Mouse (Mus musculus): ENCODE data around the gene Tnnt2.

Tnnt2 gene

GRCm38 (mm10) chr1:135835716-135836483 is at the start of gene Tnnt2:
Tnnt2 (plus strand) TSS chr1:135836354.
- no peak for DNase-seq

- peak; percentile 33 to 66 for DNase-seq
Measured at GRCm38 (mm10) chr1:135787799-135788198, 48.4 kb upstream of the Tnnt2 start.

- DNase-seq = peak in 1 of 2 experiments; percentile 31
Measured at GRCm38 (mm10) chr1:135788708-135789107, 47.4 kb upstream of the Tnnt2 start.

DNA sequence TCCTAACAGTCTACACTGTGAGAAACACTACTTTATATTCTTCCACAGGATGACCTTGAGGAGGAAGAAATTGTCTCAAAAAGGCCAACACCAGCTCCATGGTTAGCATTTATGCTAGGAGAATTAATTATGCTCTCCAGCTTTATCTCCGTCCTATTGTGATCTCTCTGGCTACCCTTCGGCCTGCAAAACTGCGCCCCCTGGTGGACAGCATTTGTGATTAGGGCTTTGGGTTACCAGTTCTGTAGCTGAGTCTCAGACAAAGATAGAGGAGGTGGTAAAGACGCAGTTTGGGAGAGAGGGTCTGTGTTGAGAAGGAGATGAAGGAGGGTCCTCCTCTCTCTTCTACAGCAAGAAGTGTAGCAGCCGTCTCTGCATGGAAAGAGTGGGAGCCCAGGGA is 46.3 kb upstream of the Tnnt2 start:
- DNase-seq = peak; percentile 39 to 73

DNA sequence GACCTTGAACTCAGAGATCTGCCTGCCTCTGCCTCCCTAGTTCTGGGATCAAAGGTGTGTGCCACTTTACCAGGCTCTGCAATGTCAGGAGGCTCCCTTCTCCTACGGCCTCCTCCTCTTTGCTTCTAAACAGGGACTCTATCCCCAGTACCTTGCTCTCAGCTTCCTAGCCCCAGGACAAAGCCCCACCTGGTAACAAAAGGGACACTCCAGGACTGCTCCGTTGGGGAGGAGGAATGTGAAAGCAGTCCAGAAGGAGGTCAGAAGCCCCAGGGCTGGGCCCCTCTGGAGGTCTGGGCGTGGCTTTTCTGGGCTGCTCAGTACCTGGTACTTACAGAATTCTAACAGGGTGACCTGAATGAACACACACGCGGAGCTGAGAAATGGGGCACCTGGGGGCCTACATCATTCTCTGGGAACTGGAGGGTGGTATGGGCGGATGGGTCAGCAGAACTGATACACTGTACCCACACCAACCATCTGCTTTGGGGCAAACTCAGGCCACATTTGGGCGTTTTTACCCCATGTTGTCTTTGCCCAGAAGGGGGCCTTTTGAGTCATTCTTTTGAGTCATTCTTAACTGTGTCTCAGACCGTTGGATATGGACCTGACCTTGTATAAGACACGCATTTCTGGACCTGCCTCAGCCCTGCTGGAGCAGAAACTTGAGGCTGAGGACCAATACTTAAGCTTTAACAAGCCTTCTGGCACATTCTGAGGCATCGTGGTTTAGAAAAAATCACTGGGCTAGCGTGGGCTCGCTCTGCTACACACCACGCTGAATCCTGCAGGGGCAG is 43.8 kb upstream of the Tnnt2 start:
- DNase-seq = no peak

- peak in 1 of 2 experiments; percentile 29 for DNase-seq
Measured at GRCm38 (mm10) chr1:135793370-135794215, 42.6 kb upstream of the Tnnt2 start.

GRCm38 (mm10) chr1:135794216-135795134 is 41.7 kb upstream of the Tnnt2 start:
- DNase-seq = no peak

GRCm38 (mm10) chr1:135798492-135798891 is 37.7 kb upstream of the Tnnt2 start:
- no peak for DNase-seq

DNA sequence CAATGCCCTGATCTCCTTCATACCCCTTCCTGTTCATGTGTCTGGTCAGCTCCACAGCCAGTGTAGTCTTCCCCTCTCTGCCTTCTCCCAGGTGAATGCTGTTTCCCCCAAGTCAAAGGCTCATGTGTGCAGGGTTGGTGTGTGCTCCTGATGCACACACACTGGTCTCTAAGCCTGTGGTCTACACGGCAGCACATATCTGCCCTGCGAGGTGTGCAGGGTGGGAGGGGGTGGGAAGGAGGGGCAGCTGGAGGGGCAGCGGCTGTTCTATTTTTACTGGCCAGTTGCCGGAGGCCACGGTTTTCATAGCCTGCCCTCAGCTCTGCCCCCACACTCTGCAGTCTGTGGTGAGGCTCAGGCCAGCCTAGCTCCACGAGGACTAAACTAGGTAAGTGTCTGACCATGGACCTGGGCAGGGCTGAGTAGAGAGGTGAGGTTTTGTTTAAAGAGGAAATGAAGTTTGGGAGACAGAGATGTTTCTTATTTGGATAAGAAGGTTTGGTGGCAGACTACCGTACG is 37.0 kb upstream of the Tnnt2 start:
- no peak for DNase-seq

DNA sequence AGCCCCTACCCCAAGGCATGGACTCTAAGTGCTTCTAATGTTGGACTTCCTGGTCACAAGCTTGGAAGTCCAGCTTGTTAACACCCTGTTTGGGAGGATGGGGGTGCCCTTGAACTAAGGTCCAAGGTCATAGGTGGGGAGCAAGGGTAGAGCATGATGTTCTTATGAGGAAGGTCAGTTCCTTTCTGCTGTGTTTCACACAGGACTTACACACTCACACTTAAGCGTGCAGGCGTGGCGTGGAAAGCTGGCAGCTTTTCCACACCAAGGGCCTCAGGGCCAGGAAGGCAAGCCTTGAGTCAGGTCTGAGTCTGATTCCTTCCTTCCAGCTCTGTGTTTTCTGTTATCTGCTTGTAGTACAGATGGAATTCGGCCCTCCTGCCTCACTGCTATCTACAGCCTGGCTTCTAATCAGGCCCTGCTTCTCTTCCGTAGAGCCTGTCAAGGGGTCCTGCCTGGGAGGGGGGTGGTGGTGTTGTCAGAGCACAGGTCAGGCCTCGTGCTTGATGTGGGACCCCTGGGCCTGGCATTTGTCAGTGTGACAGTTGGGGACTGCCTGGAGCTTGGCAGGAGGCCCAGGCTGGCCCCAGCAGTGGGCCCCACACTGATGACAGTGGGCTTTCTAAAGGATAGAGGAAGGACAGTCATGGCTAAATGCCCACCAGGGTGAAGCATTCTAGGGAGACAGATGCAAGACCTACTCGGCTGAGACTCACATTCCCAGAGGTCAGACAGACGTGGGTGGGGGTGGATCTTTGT is 35.8 kb upstream of the Tnnt2 start:
- DNase-seq = no peak

GRCm38 (mm10) chr1:135807546-135807945 is 28.6 kb upstream of the Tnnt2 start:
- DNase-seq = no peak

GRCm38 (mm10) chr1:135810180-135810579 is 26.0 kb upstream of the Tnnt2 start:
- DNase-seq = no peak

GRCm38 (mm10) chr1:135811016-135811646 is 25.0 kb upstream of the Tnnt2 start:
- peak; percentile 56 to 83 for DNase-seq

DNA sequence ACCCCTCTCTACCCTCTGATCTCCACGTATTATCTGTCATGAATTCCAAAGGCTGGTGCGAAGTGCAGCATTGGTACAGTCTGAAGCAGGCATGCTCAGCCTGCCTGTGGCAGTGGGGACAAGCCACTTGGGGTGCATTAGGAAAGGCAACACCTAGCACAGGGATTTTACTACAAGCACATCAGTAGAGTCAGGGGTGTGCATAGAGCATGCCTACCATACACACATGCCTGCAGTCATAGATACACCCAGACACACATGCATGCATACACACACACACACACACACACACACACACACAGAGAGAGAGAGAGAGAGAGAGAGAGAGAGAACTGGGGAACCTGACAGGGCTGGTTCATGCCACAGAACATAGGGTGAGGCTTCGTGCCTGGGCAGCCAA is 23.9 kb upstream of the Tnnt2 start:
- no peak for DNase-seq

- DNase-seq = no peak
Measured at GRCm38 (mm10) chr1:135812618-135813017, 23.5 kb upstream of the Tnnt2 start.

DNA sequence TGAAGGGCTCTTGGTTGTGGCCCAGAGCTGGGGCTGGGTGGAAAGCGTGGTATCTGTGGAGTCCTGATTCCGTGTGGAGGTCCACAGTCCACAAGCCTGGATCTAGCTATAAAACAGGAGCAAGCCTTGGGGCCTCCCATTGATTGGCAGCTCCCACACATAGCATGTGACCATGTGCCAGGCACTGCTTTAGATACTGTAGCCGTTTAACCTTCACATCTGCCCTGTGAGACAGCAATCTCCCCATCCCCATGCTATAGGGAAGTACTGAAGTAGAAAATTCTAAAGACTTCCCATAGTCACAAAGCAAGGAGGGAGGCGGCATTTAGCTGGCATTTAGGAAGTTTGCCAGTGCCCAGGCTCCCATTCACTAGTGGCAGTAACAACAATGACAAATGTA is 23.1 kb upstream of the Tnnt2 start:
- no peak for DNase-seq

DNA sequence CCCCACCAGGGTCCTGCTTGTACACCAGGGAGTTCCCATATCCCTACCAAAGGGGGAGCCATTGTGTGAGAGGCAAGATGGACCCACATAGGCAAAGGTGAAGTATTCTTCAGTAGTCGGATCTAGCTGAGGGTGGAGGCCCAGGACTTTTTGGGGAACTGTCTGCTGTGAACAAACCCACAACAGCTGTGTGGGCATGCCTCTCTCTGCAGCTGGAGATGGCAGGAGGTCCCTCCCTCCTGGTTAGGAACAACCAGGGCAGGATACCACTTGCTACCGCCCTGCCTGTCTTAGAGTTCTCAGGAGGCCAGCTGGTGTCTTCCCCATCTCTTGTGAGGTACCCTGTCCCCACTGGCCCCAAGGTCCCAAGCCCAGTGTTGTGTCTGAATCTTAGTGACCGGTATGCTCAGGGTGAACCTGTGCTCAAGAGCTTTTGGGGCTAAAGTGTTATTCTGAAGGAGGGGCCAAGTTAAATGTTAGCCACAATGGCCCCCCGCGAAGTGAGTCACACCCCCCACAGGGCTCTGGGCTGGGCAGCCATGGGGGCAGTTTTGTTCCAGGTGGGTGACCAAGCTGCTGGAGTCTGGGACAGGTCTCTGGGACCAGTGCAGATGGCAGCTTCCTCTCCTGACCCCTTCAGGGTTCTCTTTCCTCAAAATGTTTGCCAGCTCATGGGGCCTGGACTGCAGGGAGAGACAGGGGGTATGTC is 22.3 kb upstream of the Tnnt2 start:
- DNase-seq = no peak

- no peak for DNase-seq
Measured at GRCm38 (mm10) chr1:135814531-135814930, 21.6 kb upstream of the Tnnt2 start.

DNA sequence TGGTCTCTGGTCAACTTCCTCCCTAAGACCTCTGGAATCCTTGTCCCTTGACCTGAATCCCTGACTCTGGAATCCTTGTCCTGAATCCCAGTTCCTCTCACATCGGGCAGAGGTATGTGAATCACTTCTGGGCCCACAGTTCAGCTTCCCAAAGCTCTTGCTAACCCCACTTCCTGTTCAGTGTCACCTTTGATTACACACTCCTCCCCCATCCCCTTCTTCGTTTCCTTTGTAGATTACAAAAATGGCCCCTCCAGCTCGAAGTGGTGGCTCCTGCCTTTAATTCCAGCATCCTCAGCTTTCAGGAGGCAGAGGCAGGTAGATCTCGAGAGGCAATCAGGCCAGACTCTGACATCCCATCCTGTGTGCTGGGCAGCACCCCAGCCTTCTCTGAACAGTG is 18.6 kb upstream of the Tnnt2 start:
- DNase-seq = no peak

Data from spleen, adult 18-20 months (tissue).